Mouse (Mus musculus) hematopoietic stem cell, adult 5-6 weeks (primary cell): ENCODE results near the gene Brca1. TPM values are rescaled to one million over a fixed set of nuclear protein-coding genes. Genes with fewer than 3 reads are reported as not detected.
"Not testable (repeated sequence)": the region's sequence is repeated elsewhere in the genome, so short reads cannot be mapped to it uniquely, and the experiment has no call there.

Experiments used
- ATAC-seq, 2 experiments: fragments of 125-278 bp in 1 of 2; replicated peaks in 1 of 2; 2 replicates each; pipeline ENCODE4 v1.8.0; 2016 to 2017; ENCODE audit warnings: inconsistent platforms in 2 of 2, mild to moderate bottlenecking in 2 of 2, moderate number of reproducible peaks in 2 of 2, low read depth in 1 of 2, moderate TSS enrichment in 1 of 2; ENCODE audit not compliant: low FRiP score in 2 of 2, poor library complexity in 2 of 2, severe bottlenecking in 2 of 2, insufficient read depth in 1 of 2, low TSS enrichment in 1 of 2
- total RNA-seq: library from RNA; stranded (forward); fragments of 172-1452, 232-1000 nt; gene quantifications from 2 replicates; pipeline ENCODE4 v1.2.3, GENCODE M21; 2017

The Brca1 gene
- total RNA-seq, 1 experiment from 2014 or later: 42.1 TPM

DNA sequence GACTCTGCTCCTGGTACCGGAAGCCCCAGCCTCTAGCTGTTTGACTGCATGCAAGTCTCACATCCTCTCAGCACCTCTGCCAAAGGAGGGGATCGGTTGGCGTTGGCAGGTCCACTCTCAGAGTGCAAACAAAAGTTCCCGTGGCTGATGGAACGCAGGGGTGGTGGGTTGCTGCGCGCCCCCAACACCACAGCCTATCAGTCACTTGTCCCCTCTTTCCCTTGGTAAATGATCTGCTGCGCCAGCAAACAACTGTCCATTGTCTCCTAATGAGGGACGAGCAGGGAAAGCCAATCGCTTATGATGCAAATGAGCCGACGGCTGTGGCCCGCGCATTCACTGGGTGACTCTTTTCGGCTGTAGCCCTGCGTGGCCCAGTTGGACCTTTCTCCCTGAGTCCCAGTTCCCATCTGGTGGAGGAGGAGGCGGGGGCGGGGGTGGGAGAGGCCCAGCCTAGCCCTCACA is 72.6 kb downstream of the Brca1 start:
- ATAC-seq: no peak

DNA sequence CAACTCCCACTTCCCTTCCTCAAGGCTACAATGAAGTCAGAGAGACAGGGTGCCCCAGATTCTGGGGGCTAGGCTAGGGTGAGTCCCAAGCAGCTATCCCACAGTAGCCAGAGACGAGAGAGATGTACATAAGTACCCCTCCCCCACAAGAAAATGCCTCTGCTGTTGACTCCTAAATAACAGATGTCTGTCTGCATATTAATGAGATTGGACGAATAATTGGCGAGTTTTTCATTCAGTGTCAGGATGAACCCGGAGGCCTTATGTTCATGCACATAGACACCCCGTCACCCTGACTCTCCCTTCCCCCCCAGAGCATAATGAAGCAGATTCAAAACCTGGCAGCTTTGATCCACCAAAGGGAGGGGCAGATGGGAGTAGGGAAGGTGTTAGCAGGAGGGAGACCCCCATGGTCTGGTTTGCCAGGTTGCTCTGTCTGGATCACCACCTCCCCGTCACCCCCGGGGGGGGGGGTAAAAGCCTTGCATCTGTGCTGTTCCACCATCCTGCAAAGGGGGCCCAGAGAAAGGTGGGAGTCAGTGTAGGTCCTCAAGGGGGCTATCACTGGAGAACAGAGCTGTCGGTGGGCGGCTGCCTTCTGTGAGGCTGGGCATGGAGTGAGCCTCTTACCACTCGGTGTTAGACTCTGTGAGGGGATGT is 74.1 kb downstream of the Brca1 start:
- ATAC-seq: no peak

DNA sequence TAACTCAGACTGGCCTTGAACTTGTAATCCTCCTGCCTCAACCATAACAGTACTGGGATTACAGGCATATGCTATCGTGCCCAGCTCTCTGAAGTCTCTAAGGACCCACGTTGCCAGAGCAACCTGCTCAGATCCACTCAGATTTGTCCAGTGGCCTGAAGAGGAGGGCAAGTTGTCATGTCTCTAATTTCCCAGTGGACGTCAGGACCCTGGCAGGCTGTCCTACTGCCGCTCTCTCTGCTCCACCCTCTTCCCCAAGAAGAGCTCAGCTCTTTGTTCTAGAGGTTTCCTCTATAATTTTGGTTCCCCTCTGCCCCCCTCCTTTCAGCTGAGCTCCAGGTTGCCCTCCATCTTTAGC is 74.6 kb downstream of the Brca1 start:
- no peak for ATAC-seq

DNA sequence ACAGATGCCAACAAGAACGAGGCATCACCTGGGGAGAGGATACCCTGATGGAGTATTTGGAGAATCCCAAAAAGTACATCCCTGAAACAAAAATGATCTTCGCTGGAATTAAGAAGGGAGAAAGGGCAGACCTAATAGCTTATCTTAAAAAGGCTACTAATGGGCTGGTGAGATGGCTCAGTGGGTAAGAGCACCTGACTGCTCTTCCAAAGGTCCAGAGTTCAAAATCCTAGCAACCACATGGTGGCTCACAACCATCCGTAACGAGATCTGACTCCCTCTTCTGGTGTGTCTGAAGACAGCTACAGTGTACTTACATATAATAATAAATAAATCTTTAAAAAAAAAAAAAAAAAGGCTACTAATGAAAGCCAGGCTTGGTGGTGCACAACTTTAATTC is 75.4 kb downstream of the Brca1 start:
- not testable (repeated sequence) for ATAC-seq

DNA sequence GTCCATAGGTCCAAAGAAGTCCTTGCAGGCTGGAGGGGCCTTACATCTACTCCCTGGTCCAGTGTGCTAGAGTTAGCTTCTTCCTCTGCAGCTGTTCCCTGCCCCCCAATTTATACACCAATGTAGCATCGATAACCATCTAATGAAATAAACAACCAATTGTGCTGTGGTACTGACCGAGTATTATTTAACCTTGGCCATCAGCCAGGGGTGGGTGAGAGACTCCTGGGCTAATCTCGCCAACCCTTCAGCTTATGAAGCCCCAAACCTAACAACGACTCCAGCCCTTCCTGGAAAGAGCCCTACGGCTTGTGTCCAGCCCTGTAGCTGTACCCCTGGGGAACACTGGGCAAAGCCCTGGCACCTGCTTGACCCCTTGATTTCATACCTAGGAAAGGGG is 77.5 kb downstream of the Brca1 start:
- ATAC-seq: no peak

DNA sequence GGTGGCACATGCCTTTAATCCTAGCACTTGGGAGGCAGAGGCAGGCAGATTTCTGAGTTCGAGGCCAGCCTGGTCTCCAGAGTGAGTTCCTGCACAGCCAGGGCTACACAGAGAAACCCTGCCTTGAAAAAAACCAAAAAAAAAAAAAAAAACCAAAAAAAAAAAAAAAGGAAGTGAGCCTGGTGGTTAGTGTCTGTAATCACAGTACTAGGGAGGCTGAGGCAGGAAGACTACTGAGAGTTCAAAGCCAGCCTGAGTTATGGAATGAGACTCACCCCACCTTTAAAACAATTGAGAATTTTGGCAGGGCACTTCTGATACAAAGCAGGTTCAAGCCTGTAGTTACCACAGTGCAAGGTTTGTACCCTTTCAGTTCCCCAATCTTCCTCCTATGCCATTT is 78.1 kb downstream of the Brca1 start:
- not testable (repeated sequence) for ATAC-seq

DNA sequence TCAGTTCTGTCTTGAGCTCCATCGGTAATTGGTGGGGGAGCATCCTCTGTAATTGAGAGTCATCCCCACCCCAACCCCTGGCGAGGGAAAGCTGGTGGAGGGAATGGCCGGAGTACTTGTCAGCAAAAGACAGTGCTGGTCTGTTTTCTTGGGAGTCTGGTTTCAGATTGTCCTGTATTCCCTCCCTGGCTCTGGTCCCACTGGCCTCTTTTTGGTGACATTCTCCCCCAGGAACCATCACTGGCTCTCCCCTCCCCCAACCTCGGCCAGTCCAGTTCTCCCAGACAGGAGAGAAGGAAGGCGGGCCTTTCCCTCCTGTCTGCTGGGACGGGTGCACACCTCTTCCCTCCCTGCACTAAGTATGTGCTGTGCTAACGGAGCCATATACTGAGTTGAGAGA is 79.4 kb downstream of the Brca1 start:
- ATAC-seq: no peak

DNA sequence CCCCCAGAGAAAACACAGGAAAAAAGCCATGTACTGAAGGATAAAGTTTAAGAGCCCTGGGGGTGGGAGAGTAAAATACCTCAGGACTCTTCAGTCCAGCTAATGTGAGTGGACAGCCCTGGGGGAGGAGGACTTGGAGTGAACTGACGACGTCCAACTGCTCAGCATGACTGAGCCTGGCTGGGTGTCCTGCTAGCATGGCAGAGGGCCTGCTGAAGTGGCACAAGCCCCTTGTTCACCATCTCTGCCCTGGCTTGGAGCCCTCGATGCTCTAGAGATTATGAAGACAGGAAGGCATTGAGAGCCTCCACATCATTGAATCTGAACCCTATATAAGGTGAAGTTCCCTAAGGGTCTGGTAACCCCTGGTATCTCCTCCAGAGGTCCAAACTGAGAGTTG is 79.8 kb downstream of the Brca1 start:
- ATAC-seq: no peak

DNA sequence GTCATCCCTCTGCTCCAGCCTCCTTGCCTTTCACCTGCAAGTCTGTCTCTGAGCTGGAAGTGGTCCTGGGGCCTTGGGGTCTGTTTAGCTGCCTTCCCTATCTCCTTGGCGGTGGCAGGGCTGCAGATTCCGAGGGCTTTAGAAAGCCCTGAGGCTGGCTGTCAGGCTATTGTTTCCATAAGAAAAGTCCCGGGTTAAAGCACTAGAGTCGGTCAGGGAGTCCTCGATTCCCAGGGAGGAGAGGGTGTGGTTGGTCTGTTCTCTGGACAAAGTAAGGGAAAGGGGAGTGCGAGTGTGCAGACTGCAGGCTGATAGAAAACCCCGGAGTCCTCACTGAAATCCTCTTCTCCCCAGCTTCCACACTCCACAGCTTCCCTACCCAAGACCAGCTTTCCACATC is 81.5 kb downstream of the Brca1 start:
- no peak for ATAC-seq

DNA sequence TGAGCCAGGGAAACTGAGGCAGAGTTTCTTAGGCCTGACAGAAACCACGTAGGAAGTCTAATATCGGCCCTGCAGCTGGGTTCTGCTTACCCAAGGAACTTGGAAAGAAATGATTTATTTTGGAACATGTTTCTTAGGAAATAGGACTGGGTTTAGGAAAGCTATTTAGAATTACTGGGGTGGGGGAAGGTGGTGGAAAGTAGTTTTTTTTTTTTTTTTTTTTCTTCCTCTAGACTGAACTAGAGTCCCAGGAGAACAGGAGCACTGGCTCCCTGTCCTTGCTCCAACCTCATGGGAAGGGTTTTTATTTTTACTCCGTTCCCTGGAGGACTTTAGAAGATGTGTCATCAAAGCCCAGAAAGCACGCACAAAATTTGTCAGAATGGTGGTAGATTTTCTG is 82.6 kb downstream of the Brca1 start:
- ATAC-seq: no peak

DNA sequence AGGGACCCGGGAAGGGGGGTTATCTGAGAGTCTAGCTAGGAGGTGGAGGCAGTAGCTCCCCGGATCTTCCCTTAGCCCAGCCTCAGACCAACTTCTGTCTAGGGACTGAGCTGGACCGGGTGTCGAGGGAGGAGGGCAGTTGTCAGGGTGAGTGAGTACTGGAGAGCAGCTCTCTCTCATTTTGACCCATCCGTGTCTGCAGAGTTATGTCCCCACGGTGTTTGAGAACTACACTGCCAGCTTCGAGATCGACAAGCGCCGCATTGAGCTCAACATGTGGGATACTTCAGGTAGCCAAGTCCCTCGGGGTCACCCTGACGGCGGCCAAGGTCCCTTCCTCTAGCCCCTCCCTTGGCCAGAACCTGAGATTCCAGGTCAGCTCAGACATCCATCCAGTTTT is 83.0 kb downstream of the Brca1 start:
- no peak for ATAC-seq

DNA sequence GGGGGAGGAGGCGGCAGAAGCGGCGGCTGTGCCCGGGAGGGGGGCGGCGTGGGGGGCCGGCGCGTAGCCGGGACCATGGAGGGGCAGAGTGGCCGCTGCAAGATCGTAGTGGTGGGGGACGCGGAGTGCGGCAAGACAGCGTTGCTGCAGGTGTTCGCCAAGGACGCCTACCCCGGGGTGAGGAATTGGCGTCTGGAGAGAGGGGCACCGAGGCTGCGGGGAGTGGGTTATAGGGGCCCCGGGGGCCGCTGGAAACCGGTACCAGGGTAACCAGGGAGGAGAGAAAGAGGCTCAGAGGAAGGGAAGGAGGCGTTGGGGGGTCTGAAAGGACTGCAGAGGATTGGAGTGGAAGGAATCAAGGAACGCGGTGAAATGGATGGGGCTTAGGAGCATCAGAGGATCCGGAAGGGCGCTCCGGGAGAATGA is 83.5 kb downstream of the Brca1 start:
- ATAC-seq: no peak

DNA sequence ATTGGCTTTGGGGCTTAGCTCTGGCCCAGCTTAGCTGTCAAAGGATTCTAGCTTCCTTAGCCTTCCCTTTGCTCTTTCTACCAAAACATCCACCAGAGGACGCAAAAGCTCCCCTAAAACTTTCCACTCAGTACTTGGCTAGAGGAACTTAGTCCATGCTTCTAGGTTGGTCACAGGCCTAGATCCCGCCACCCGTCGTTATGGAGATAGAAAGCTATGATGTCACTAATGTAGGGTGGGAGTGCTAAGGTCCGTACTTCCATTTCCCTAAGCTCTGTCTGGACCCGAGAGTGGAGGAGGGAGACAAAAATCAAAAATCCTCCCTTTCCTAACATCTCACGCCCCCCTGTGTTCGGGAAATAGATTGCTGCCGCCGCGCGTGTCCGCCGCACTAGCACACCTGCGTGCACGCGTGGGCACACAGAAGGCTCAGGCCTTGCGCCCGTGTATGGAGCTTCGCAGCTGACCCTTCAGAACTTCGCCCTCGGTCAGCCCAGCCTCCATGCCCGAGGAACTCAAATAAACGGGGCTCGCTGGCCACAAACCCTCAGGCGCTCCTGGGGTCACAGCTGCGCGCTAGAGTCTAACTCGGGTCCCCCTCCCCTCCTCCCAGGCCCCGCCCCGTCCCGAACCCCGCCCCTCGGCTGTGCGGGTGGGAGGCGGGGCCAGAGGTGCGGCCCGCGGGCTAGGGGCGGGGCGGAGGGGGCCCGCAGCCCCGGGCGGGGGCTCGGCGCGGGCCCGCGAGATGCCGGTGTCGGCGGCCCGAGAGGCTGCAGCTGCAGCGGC is 84.1 kb downstream of the Brca1 start:
- ATAC-seq: peak; percentile 17 to 19; a peak in 2 of 4 replicates

DNA sequence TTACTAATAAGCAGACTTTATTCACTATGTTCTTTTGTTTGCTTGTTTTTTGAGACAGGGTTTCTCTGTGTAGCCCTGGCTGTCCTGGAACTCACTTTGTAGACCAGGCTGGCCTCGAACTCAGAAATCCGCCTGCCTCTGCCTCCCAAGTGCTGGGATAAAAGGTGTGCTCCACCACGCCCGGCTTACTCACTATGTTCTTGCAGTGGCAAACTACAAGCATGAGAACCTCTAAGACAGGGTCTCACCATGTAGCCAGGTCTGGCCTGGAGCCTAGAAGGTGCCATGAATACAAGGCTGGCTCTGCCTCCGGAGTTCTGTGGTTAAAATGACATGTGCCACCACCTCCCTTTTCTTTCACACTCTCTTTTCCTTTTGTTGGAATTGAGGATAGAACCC is 85.2 kb downstream of the Brca1 start:
- ATAC-seq: not testable (repeated sequence)

DNA sequence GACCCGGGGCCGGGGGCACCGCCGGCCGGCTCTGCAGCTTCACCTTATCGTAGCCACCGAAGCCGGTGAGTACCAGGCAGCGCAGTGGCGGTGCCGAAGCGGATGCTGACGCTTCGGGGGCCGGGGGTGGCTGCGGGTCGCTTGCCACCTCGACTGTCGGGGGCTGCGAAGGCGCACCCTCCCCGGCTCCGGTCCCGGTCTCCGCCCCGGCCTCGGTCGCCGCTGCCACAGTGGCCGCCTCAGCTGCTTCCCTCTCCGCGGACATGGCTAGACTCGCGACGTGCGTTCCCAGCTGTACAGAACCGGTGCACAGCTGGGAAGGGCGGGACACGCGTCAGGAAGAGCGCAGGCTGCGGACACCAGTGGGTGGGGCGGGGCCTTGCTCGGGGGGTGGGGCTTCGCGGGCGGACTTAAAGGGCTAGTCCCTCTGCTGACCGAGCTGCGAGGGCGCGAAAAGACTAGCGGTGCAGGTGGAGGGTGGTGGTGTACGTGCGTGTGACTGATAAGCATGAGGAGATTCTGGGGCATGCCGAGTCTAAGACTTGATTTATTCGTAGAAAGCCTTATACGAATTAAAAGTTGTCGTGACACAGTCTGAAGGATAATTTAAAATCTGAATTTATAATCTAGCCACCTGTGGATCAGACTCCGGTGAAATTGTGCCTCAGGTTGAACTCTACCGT is 85.7 kb downstream of the Brca1 start, which contains the start of gene Vat1:
Gene Vat1 (minus strand): TSS at position 362 of the 683 bp plus-strand sequence.
- ATAC-seq: peak; percentile 6 to 25; a peak in 1 of 4 replicates

DNA sequence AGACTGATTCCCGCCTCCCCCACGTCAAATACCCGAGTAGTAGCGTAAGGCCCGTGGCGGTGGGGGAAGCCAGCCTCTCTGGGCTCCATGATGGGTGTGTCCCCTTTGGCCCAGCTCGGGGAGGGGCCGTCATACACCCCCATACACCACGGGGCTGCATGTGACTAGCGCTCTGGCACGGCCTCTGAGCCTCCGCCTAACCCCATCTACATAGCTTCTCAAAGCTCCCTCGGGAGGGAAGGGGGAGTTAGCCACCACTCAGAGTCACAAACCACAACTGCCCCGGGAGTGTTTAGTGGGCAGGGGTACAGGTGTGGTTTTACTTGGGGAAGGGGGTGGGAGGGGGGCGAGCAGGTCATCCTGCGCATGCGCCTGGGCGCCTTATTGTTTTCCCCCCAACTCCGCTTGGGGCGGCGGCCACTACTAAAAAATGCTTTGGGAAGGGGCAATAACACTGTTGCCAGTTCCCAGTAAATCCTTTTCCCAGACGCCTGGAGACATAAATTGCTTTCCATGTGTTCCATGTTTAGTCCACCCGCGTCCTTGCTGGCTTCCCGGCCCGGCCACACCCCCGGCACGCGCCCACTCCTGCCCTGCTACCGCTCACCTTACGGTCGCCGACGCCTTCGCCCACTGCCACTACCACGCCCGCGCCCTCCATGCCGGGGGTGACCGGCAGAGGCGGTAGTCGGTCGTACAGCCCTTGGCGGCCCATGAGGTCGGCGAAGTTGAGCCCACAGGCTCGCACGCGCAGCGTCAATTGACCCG is 86.5 kb downstream of the Brca1 start:
- peak; percentile 18 to 44; a peak in 3 of 4 replicates for ATAC-seq

DNA sequence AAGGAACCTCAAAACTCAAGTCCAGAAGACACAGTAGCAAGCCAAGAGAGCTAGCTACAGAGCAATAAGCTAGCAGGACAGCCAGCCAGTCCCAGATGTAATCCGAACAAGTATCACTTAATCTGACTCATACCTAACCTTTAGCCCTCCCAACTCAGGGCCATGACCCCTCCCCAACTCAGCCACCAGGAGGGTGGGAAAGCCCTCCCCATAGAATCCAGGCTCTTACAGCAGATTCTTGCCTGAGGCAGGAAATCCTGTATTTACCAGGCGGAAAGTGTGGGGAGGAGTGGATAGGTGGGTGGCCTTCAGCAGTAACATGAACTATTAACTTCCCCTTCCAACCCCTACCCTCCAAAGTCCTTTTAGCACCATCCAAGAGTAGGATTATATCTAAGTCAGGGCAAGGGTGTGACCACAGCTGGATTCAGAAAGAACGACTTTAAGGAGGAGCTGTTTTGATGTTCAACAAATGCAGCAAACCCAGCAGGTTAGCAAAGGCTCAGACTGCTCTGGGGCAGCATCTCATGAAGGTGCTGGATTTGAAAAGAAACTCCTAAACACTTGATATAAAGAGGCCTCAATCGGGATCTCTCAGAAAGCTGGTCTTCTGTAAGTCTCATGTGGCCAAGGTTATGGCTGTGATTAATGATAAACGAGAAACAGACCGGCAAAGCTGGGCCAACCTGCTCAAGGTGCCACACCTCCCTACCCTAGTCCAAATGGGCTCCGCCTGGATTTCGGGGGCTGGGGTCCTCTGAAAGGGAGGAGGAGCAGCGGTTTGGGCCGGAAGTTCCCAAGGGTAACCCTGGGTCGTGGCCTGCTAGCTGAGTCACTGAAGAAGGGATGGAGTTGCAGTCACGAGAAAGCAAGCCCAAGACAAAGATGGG is 87.3 kb downstream of the Brca1 start, which contains the start of gene Rnd2:
Gene Rnd2 (plus strand): TSS at position 789 of the 890 bp plus-strand sequence.
- peak; percentile 1 to 18; a peak in 2 of 4 replicates for ATAC-seq
